Mouse (Mus musculus) liver, embryonic 15.5 days (tissue): Measurements from ENCODE around the gene Olfr1413. TPM values are rescaled to one million over a fixed set of nuclear protein-coding genes. Genes with fewer than 3 reads are reported as not detected.

Source experiments
- ATAC-seq: fragments of 200-750 bp; cut with Nextera tagmentation; 2 replicates; pipeline ENCODE4 v1.8.0; 2017; ENCODE audit warnings: moderate number of reproducible peaks, mild to moderate bottlenecking, moderate library complexity; ENCODE audit not compliant: insufficient read depth
- H3K27ac ChIP-seq: fragments of 300-500 bp; sonication (generic); replicated peaks from 2 replicates; pipeline ENCODE4 v1.5.1; 2015; ENCODE audit warnings: mild to moderate bottlenecking, inconsistent platforms
- H3K27me3 ChIP-seq: fragments of 300-500 bp; sonication (generic); 2 replicates; pipeline ENCODE4 v1.6.1; 2015; ENCODE audit warnings: mild to moderate bottlenecking, inconsistent platforms
- H3K36me3 ChIP-seq: fragments of 300-500 bp; sonication (generic); replicated peaks from 2 replicates; pipeline ENCODE4 v1.6.1; 2015; ENCODE audit warnings: moderate library complexity, mild to moderate bottlenecking, inconsistent platforms
- H3K4me1 ChIP-seq: fragments of 300-500 bp; sonication (generic); replicated peaks from 2 replicates; pipeline ENCODE4 v1.6.1; 2015; ENCODE audit warnings: inconsistent platforms
- H3K4me2 ChIP-seq: fragments of 300-500 bp; sonication (generic); 2 replicates; pipeline ENCODE4 v1.6.1; 2015; ENCODE audit warnings: moderate library complexity, mild to moderate bottlenecking, inconsistent platforms
- H3K4me3 ChIP-seq: fragments of 300-500 bp; sonication (generic); replicated peaks from 2 replicates; pipeline ENCODE4 v1.5.1; 2015; ENCODE audit warnings: mild to moderate bottlenecking, inconsistent platforms
- H3K9ac ChIP-seq: fragments of 300-500 bp; sonication (generic); 2 replicates; pipeline ENCODE4 v1.6.1; 2015; ENCODE audit warnings: moderate library complexity, mild to moderate bottlenecking, inconsistent platforms
- H3K9me3 ChIP-seq: fragments of 300-500 bp; sonication (generic); replicated peaks from 2 replicates; pipeline ENCODE4 v1.6.1; 2016; ENCODE audit warnings: inconsistent platforms
- WGBS: fragments of 180-500 bp; shearing (Covaris S2); methylation state at CpG from one replicate; pipeline ENCODE4 v1.1.7; 2015; ENCODE audit warnings: mixed read lengths; ENCODE audit not compliant: insufficient replicate concordance; 5-methylcytosine and 5-hydroxymethylcytosine counted together
- polyA plus RNA-seq: library from polyadenylated mRNA; unstranded; fragments of >200 nt; fragmentation: Nextera tagmentation; extraction: Ambion mirVana; gene quantifications from 2 replicates; pipeline ENCODE4 v1.2.1, GENCODE M21; 2015

Olfr1413 gene
- not detected in 2 replicates for polyA plus RNA-seq

DNA sequence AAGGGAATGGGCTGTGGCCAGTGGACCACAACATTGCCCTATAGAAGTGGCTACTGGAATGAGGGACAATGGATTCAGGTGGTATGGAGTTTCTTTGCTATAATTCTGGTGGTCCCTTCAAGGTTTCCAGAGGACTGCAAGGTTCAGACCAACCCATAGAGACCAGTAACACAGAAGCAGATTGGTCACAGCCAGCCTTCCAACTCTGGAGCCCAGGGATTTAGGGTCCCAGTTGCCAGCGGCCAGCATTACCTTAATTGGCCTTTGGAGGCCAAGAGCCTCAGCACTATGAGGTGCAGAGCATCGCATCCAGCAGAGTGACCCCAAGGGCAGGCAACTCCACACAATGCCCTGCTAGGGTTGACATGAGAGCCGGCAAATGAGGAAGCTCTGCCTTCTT lies at the start of gene Olfr1413:
Gene Olfr1413 (plus strand): TSS at position 301 of the 400 bp plus-strand sequence.
- no peaks in the 10 kb centered on the region for H3K4me1 ChIP-seq
- no peaks in the 10 kb centered on the region for H3K27me3 ChIP-seq

GRCm38 (mm10) chr1:92521376-92521775 lies 49.7 kb upstream of the Olfr1413 start:
- Histone ChIP-seq H3K4me1 (no peaks in the 10 kb centered on the region), H3K9me3 (no peaks in the 10 kb centered on the region), H3K27ac (no peak overlapping the region), H3K4me2 (no peak overlapping the region), H3K4me3 (no peak overlapping the region), H3K36me3 (no peaks in the 10 kb centered on the region), H3K27me3 (no peaks in the 10 kb centered on the region), H3K9ac (no peak overlapping the region)
- 12% methylated on average over 10 of the region's 10 CpGs for WGBS
- ATAC-seq: no peak

More for the DNA sequence above, at the start of gene Olfr1413:
- WGBS: 52% methylated on average over 3 of the region's 3 CpGs
- Histone ChIP-seq H3K27ac (no peak within 1 kb of the TSS), H3K4me2 (no peak within 1 kb of the TSS), H3K4me3 (no peak within 1 kb of the TSS), H3K9ac (no peak within 1 kb of the TSS), H3K36me3 (no peaks in the 10 kb centered on the region), H3K9me3 (no peaks in the 10 kb centered on the region)
- no peak for ATAC-seq

DNA sequence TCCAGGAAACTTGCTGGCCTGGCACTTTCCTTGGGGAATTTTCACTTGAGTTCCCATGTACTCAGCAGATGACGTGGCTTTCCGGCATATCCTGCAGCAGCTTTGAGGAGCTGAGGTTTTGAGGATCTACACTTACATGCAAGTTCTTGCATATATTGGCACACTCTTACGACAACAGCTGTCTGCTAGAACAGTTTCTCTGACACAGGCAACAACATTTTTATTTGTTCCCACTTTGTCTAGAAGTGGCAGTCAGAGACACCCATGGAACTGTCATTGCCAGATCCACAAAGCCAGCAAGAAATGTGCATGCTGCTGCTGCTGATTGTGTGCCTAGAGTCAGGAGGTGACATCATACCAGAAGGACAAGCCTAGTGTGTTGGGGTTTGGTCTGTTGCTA lies 47.4 kb upstream of the Olfr1413 start:
- WGBS: 77% methylated on average over 3 of the region's 3 CpGs
- Histone ChIP-seq H3K4me2 (no peak overlapping the region), H3K36me3 (no peaks in the 10 kb centered on the region), H3K9me3 (no peaks in the 10 kb centered on the region), H3K27ac (no peak overlapping the region), H3K4me3 (no peak overlapping the region), H3K4me1 (no peaks in the 10 kb centered on the region), H3K27me3 (no peaks in the 10 kb centered on the region), H3K9ac (no peak overlapping the region)
- no peak for ATAC-seq

GRCm38 (mm10) chr1:92536972-92537371 lies 34.1 kb upstream of the Olfr1413 start:
- Histone ChIP-seq H3K9ac (no peak overlapping the region), H3K4me1 (no peaks in the 10 kb centered on the region), H3K4me2 (no peak overlapping the region), H3K36me3 (no peaks in the 10 kb centered on the region), H3K9me3 (no peaks in the 10 kb centered on the region), H3K27ac (no peak overlapping the region), H3K4me3 (no peak overlapping the region), H3K27me3 (0 out of 2 replicates have a peak, but pooled peaks cover 3% of the 10 kb centered on the region)
- WGBS: 18% methylated on average over 5 of the region's 5 CpGs
- ATAC-seq: no peak

DNA sequence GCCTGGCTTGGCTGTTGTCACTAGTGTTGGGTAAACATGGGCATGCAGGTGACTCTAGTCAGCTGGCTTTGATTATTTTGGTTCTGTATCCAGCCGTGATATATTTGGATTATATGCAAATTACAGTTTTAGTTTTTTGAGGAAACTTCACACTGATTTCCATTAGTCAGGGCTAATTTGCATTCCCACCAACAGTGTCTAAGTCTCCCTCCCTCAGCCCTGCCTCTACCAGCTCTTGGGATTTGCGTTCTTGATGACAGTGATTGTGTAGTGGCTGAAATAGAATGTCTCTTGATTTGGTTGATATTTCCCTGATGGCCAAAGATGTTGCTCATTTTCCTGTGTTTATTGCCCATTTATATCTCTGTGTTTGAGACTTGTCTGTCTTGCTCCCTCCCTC lies 32.1 kb upstream of the Olfr1413 start:
- WGBS: 32% methylated on average over 2 of the region's 2 CpGs
- no peak overlapping the region for H3K4me2 ChIP-seq
- no peaks in the 10 kb centered on the region for H3K4me1 ChIP-seq
- ATAC-seq: no peak
- no peak overlapping the region for H3K27ac ChIP-seq
- no peaks in the 10 kb centered on the region for H3K9me3 ChIP-seq
- no peak overlapping the region for H3K4me3 ChIP-seq
- no peaks in the 10 kb centered on the region for H3K36me3 ChIP-seq
- 0 out of 2 replicates have a peak, but pooled peaks cover 2% of the 10 kb centered on the region for H3K27me3 ChIP-seq
- H3K9ac ChIP-seq: no peak overlapping the region

- 54% methylated on average over 2 of the region's 2 CpGs for WGBS
- no peak for ATAC-seq
- Histone ChIP-seq H3K4me1 (no peaks in the 10 kb centered on the region), H3K9ac (no peak overlapping the region), H3K9me3 (no peaks in the 10 kb centered on the region), H3K27me3 (no peaks in the 10 kb centered on the region), H3K4me2 (no peak overlapping the region), H3K4me3 (no peak overlapping the region), H3K27ac (no peak overlapping the region), H3K36me3 (no peaks in the 10 kb centered on the region)
Measured at GRCm38 (mm10) chr1:92545929-92546328, 25.2 kb upstream of the Olfr1413 start.

DNA sequence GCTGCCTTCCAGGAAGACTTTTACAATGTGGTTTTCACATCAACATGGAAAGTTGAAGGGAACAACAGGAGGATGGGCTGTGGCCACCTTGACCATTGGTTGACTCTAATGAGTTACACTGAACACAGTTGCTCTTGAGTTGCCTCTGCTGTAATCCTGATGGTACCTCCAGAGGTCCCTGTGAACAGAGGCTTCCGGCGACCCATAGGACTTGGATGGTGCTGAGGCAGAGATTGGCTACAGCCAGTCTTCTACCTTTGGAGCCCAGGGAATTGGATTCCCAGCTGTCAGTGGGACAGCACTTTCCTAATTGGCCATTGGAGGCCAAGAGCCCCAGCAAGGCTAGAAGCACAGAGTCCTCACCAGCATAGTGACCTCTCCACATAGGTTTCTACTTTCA lies 14.4 kb downstream of the Olfr1413 start, which contains the start of gene Olfr1412:
Gene Olfr1412 (plus strand): TSS at position 301 of the 400 bp plus-strand sequence.
- H3K4me2 ChIP-seq: no peak within 1 kb of the TSS
- H3K9me3 ChIP-seq: no peaks in the 10 kb centered on the region
- 62% methylated on average over 2 of the region's 2 CpGs for WGBS
- H3K4me3 ChIP-seq: no peak within 1 kb of the TSS
- H3K36me3 ChIP-seq: no peaks in the 10 kb centered on the region
- no peak for ATAC-seq
- H3K27me3 ChIP-seq: no peaks in the 10 kb centered on the region
- H3K27ac ChIP-seq: no peak within 1 kb of the TSS
- H3K9ac ChIP-seq: no peak within 1 kb of the TSS
- no peaks in the 10 kb centered on the region for H3K4me1 ChIP-seq

DNA sequence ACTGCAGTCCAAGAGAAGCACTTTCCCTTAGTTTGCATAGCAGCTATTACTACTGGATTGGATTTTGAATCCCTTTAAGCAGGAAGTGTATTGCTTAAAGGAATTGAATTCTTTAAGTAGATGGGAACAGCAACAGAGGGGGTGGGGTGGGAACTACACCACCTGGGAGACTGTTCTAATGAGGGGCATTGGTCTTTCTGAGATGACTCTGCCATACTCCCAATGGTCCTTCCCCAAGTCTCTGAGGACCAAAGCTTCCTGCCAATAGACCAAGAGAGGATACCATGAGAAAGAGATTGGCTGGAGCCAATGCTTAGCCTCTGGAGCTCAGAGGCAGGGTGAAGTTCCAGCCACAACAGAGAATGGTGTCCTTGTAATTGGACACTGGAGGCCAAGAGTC lies 23.0 kb downstream of the Olfr1413 start, which contains the start of gene Olfr1411:
Gene Olfr1411 (plus strand): TSS at position 301 of the 400 bp plus-strand sequence.
- Histone ChIP-seq H3K27ac (no peak within 1 kb of the TSS), H3K4me2 (no peak within 1 kb of the TSS), H3K36me3 (no peaks in the 10 kb centered on the region), H3K9me3 (no peaks in the 10 kb centered on the region), H3K27me3 (no peaks in the 10 kb centered on the region), H3K4me1 (no peaks in the 10 kb centered on the region), H3K4me3 (no peak within 1 kb of the TSS), H3K9ac (no peak within 1 kb of the TSS)
- no peak for ATAC-seq

DNA sequence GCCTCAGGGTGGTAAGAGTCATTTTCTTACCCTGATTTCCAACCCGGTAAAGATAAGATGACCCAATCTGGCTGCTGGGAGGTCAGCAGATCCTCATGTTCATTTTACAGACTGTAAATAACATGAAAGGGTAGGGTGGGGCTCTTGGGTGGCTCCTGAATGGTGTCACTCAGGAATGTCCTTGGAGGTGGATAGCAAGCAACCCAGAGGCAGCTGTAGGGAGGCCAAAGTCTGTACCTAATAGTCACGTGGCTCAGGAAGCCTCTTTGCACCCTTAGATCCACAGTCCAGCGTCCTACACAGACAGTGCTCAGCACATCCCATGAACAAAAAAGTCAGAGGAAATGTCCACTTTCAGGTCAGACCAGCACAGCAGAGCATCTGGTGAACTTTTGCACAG lies 24.9 kb downstream of the Olfr1413 start:
- H3K27me3 ChIP-seq: no peaks in the 10 kb centered on the region
- H3K9me3 ChIP-seq: no peaks in the 10 kb centered on the region
- no peak overlapping the region for H3K27ac ChIP-seq
- 64% methylated on average over 3 of the region's 3 CpGs for WGBS
- H3K4me3 ChIP-seq: no peak overlapping the region
- H3K36me3 ChIP-seq: no peaks in the 10 kb centered on the region
- H3K9ac ChIP-seq: no peak overlapping the region
- no peak for ATAC-seq
- no peaks in the 10 kb centered on the region for H3K4me1 ChIP-seq
- no peak overlapping the region for H3K4me2 ChIP-seq

DNA sequence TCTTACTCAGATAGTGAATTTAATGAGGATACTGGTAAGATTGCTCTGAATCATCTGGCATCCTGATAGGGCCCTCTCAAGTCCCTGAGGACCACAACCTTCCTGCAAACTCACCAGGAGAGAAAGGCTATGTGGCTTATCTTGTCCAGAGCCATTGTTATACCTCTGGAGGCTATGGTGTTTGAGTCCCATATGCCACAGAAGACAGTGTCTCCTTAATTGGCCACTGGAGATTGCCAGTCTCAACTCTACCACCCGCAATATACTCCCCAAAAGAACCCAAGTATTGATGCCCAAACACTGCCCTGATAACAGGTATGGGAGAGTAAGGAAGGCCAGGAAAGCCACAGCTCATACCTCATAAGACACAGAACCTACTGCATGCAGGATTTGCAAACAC lies 34.4 kb downstream of the Olfr1413 start, which contains the start of gene Olfr1410:
Gene Olfr1410 (plus strand): TSS at position 301 of the 400 bp plus-strand sequence.
- Histone ChIP-seq H3K9ac (no peak within 1 kb of the TSS), H3K4me2 (no peak within 1 kb of the TSS), H3K4me1 (no peaks in the 10 kb centered on the region), H3K27ac (no peak within 1 kb of the TSS), H3K9me3 (no peaks in the 10 kb centered on the region), H3K27me3 (no peaks in the 10 kb centered on the region), H3K4me3 (no peak within 1 kb of the TSS), H3K36me3 (no peaks in the 10 kb centered on the region)
- WGBS: 56% methylated on average over 1 of the region's 1 CpGs
- no peak for ATAC-seq

DNA sequence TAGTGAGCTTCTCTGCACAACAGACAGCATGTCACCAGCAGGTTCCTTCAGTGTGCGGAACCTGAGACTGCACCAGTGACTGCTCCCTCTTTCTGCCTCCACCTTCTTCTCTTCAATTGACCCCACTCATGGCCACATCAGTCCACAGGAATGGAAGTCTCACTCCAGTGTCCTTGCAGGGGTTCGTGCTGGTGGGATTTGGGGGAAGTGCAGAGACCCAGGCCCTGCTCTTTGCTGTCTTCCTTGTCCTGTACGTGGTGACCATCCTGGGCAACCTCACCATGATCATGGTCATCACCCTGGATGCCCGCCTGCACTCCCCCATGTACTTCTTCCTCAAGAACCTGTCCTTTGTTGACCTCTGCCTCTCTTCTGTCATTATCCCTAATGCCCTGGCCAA lies 36.6 kb downstream of the Olfr1413 start:
- WGBS: 56% methylated on average over 4 of the region's 4 CpGs
- no peak for ATAC-seq
- Histone ChIP-seq H3K4me3 (no peak overlapping the region), H3K4me2 (no peak overlapping the region), H3K27ac (no peak overlapping the region), H3K36me3 (no peaks in the 10 kb centered on the region), H3K27me3 (no peaks in the 10 kb centered on the region; the same call in 1 of the 2 replicates), H3K9me3 (no peaks in the 10 kb centered on the region), H3K9ac (no peak overlapping the region), H3K4me1 (no peaks in the 10 kb centered on the region)

- Histone ChIP-seq H3K9me3 (no peaks in the 10 kb centered on the region), H3K9ac (no peak overlapping the region), H3K4me3 (no peak overlapping the region), H3K4me2 (no peak overlapping the region), H3K36me3 (no peaks in the 10 kb centered on the region), H3K27me3 (no peaks in the 10 kb centered on the region; the same call in 1 of the 2 replicates), H3K27ac (no peak overlapping the region), H3K4me1 (no peaks in the 10 kb centered on the region)
- no peak for ATAC-seq
- 6% methylated on average over 5 of the region's 5 CpGs for WGBS
Measured at GRCm38 (mm10) chr1:92611008-92611407, 39.9 kb downstream of the Olfr1413 start.
